Mouse (Mus musculus): Measurements from ENCODE around the gene Ssbp4. TPM values are rescaled to one million over a fixed set of nuclear protein-coding genes. Genes with fewer than 3 reads are reported as not detected.
A peak's percentile ranks its signal among the peaks of the same experiment; 100 is the strongest.

Ssbp4 gene
- total RNA-seq, 1 experiment, result 85.5 TPM

DNA sequence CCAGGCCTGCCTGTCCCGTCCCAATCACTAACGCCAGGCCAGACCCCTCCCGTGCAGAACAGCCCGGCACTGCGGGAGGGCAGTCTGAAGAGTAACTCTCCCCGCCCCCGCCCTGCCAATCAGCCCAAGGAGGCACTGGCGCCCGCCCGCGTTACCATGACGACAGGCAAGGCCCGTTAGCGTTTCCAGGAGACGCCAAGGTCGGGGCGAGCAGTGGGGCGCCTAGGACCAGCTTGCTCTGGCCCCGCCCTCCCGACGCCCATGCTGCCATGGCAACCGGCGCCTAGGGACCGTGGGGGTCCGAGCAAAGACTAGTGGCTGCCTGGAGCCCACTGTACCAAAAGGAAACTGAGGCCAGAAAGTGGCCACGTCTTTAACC is 7.4 kb downstream of the Ssbp4 start:
- Histone ChIP-seq H3K27ac (ENCODE audit: insufficient read depth, low read depth, low read length, poor library complexity, severe bottlenecking) (no peak overlapping the region), H3K36me3 (ENCODE audit: control insufficient read depth, insufficient read depth, low read length, poor library complexity, severe bottlenecking) (peaks cover 37% of the 10 kb centered on the region), H3K4me3 (ENCODE audit: insufficient read depth in 1 of 2, low read depth in 1 of 2, low read length in 2 of 2, poor library complexity in 1 of 2, severe bottlenecking in 1 of 2) (no peak overlapping the region), H3K9ac (ENCODE audit: insufficient read depth, low read depth, low read length, poor library complexity, severe bottlenecking) (no peak overlapping the region), H3K4me1 (ENCODE audit: control insufficient read depth in 2 of 2, insufficient read depth in 2 of 2, low read length in 2 of 2, poor library complexity in 1 of 2) (peaks cover 0 to 39% of the 10 kb centered on the region in 2 experiments; a peak in 2 of 4 replicates), H3K9me3 (ENCODE audit: control insufficient read depth, insufficient read depth, low read depth, low read length) (no peaks in the 10 kb centered on the region)
- in situ Hi-C loops (cut with MboI; ENCODE audit: low sequenced_read_pairs in 2 of 2, unreplicated experiment in 2 of 2), result no loop called here
- TF ChIP-seq ZNF384 (IDR thresholded peaks at IDR 0.05; ENCODE audit: low read depth, low read length) (no peak), HCFC1 (IDR thresholded peaks at IDR 0.05; ENCODE audit: borderline replicate concordance, insufficient read depth, low read length) (no peak), MAFK (IDR thresholded peaks at IDR 0.05; ENCODE audit: insufficient read depth, low read depth, low read length) (no peak), CHD2 (IDR thresholded peaks at IDR 0.05; ENCODE audit: low read depth, low read length) (no peak), ZC3H11A (IDR thresholded peaks at IDR 0.05; ENCODE audit: borderline replicate concordance, low read depth, low read length) (no peak)
- DNase-seq (ENCODE audit: low read depth, low spot score), result no peak

DNA sequence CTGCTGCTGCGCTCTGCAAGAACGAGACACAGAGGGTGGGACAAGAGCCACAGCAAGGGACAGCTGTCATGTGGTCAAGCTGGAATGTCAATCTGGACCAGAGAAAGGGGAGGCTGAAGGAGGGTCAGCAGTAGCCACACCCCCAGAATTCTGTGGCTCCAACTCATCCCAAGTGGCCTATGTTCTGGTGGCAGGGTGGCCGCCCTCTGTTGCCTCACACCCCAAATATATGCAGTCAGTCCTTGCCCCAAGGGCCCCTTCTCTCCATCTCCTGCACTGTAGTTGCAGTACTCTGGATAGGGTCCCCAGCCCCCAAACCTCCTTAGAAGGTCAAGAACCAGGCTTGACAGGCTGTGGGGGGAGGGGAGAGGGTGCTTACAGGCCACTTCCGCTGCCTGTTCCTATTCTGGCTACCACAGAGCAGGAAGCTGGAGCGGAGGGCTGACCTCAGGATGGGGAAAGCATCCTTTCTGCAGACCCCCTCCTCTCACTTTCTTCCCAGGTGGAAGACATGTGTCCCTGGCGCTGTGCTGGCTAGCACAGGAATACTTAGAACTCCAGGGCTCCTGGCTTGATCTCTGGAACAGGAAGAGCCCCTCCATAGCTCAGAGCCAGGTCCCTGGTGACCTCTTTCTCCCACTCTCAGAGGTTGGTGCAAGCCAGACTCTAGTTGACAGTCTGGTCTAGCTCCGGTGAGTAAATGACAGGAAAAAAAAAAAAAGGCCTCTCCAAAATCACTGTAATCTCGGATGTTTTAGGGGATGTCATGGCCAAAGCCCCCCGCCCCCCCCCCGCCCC is 8.0 kb downstream of the Ssbp4 start:
- no peak overlapping the region for H3K4me3 ChIP-seq (ENCODE audit: insufficient read depth in 1 of 2, low read depth in 1 of 2, low read length in 2 of 2, poor library complexity in 1 of 2, severe bottlenecking in 1 of 2)
- H3K27ac ChIP-seq (ENCODE audit: insufficient read depth, low read depth, low read length, poor library complexity, severe bottlenecking), result no peak overlapping the region
- no peak for DNase-seq (ENCODE audit: low read depth, low spot score)
- H3K36me3 ChIP-seq (ENCODE audit: control insufficient read depth, insufficient read depth, low read length, poor library complexity, severe bottlenecking), result peaks cover 43% of the 10 kb centered on the region
- TF ChIP-seq CHD2 (IDR thresholded peaks at IDR 0.05; ENCODE audit: low read depth, low read length), result no peak
- no peak for TF ChIP-seq MAFK (IDR thresholded peaks at IDR 0.05; ENCODE audit: insufficient read depth, low read depth, low read length)
- no peak for TF ChIP-seq ZC3H11A (IDR thresholded peaks at IDR 0.05; ENCODE audit: borderline replicate concordance, low read depth, low read length)
- no peak for TF ChIP-seq HCFC1 (IDR thresholded peaks at IDR 0.05; ENCODE audit: borderline replicate concordance, insufficient read depth, low read length)
- TF ChIP-seq ZNF384 (IDR thresholded peaks at IDR 0.05; ENCODE audit: low read depth, low read length), result no peak
- peaks cover 0 to 44% of the 10 kb centered on the region in 2 experiments; a peak in 2 of 4 replicates for H3K4me1 ChIP-seq (ENCODE audit: control insufficient read depth in 2 of 2, insufficient read depth in 2 of 2, low read length in 2 of 2, poor library complexity in 1 of 2)
- H3K9me3 ChIP-seq (ENCODE audit: control insufficient read depth, insufficient read depth, low read depth, low read length), result no peaks in the 10 kb centered on the region
- in situ Hi-C loops (cut with MboI; ENCODE audit: low sequenced_read_pairs in 2 of 2, unreplicated experiment in 2 of 2), result no loop called here
- no peak overlapping the region for H3K9ac ChIP-seq (ENCODE audit: insufficient read depth, low read depth, low read length, poor library complexity, severe bottlenecking)

GRCm38 (mm10) chr8:70599507-70600290 is 9.0 kb downstream of the Ssbp4 start:
- Histone ChIP-seq H3K27ac (ENCODE audit: insufficient read depth, low read depth, low read length, poor library complexity, severe bottlenecking) (no peak overlapping the region), H3K36me3 (ENCODE audit: control insufficient read depth, insufficient read depth, low read length, poor library complexity, severe bottlenecking) (peaks cover 48% of the 10 kb centered on the region), H3K4me3 (ENCODE audit: insufficient read depth in 1 of 2, low read depth in 1 of 2, low read length in 2 of 2, poor library complexity in 1 of 2, severe bottlenecking in 1 of 2) (no peak overlapping the region), H3K9ac (ENCODE audit: insufficient read depth, low read depth, low read length, poor library complexity, severe bottlenecking) (no peak overlapping the region), H3K4me1 (ENCODE audit: control insufficient read depth in 2 of 2, insufficient read depth in 2 of 2, low read length in 2 of 2, poor library complexity in 1 of 2) (peaks cover 2 to 43% of the 10 kb centered on the region in 2 experiments; a peak in 2 of 4 replicates), H3K9me3 (ENCODE audit: control insufficient read depth, insufficient read depth, low read depth, low read length) (no peaks in the 10 kb centered on the region)
- TF ChIP-seq HCFC1 (IDR thresholded peaks at IDR 0.05; ENCODE audit: borderline replicate concordance, insufficient read depth, low read length), result no peak
- in situ Hi-C loops (cut with MboI; ENCODE audit: low sequenced_read_pairs in 2 of 2, unreplicated experiment in 2 of 2), result no loop called here
- DNase-seq (ENCODE audit: low read depth, low spot score), result no peak

DNA sequence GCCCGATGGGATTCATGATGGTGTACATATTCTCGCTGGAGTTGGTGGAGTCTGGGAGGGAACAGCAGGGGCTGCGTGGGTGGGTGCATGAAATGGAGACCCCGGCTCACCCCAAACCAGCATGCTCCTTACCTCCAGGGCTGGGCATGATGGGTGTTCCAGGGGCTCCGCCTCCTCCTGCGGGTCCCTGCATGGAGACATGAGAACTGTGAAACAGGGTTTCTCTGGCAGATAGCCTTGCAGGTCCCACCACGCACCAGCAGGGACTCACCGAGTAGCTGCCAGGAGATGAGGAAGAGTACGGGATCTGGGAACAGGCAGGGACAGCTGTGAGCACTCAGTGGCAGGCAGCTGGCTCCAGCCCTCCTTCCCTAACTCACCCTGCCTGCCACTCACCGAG is 9.9 kb downstream of the Ssbp4 start:
- no peak overlapping the region for H3K27ac ChIP-seq (ENCODE audit: insufficient read depth, low read depth, low read length, poor library complexity, severe bottlenecking)
- H3K9ac ChIP-seq (ENCODE audit: insufficient read depth, low read depth, low read length, poor library complexity, severe bottlenecking), result peak overlapping the region; percentile 52
- in situ Hi-C loops (cut with MboI; ENCODE audit: low sequenced_read_pairs in 2 of 2, unreplicated experiment in 2 of 2), result no loop called here
- no peaks in the 10 kb centered on the region for H3K9me3 ChIP-seq (ENCODE audit: control insufficient read depth, insufficient read depth, low read depth, low read length)
- H3K4me1 ChIP-seq (ENCODE audit: control insufficient read depth in 2 of 2, insufficient read depth in 2 of 2, low read length in 2 of 2, poor library complexity in 1 of 2), result peaks cover 2 to 36% of the 10 kb centered on the region in 2 experiments; a peak in 2 of 4 replicates
- TF ChIP-seq MAFK (IDR thresholded peaks at IDR 0.05; ENCODE audit: insufficient read depth, low read depth, low read length) (no peak), ZNF384 (IDR thresholded peaks at IDR 0.05; ENCODE audit: low read depth, low read length) (no peak), CHD2 (IDR thresholded peaks at IDR 0.05; ENCODE audit: low read depth, low read length) (no peak), HCFC1 (IDR thresholded peaks at IDR 0.05; ENCODE audit: borderline replicate concordance, insufficient read depth, low read length) (no peak), ZC3H11A (IDR thresholded peaks at IDR 0.05; ENCODE audit: borderline replicate concordance, low read depth, low read length) (no peak)
- DNase-seq (ENCODE audit: low read depth, low spot score), result no peak
- H3K4me3 ChIP-seq (ENCODE audit: insufficient read depth in 1 of 2, low read depth in 1 of 2, low read length in 2 of 2, poor library complexity in 1 of 2, severe bottlenecking in 1 of 2), result peak overlapping the region; percentile 43 to 66; a peak in 3 of 4 replicates
- H3K36me3 ChIP-seq (ENCODE audit: control insufficient read depth, insufficient read depth, low read length, poor library complexity, severe bottlenecking), result peaks cover 48% of the 10 kb centered on the region

Data from ES-E14 (cell line).